Mouse (Mus musculus) urinary bladder, postnatal 25 days (tissue): ENCODE data around the gene Kdm2b.

ENCODE experiments used
- DNase-seq: peaks from one replicate; pipeline ENCODE4 v3.0.0; 2022; ENCODE audit warnings: low spot score

Kdm2b gene

DNA sequence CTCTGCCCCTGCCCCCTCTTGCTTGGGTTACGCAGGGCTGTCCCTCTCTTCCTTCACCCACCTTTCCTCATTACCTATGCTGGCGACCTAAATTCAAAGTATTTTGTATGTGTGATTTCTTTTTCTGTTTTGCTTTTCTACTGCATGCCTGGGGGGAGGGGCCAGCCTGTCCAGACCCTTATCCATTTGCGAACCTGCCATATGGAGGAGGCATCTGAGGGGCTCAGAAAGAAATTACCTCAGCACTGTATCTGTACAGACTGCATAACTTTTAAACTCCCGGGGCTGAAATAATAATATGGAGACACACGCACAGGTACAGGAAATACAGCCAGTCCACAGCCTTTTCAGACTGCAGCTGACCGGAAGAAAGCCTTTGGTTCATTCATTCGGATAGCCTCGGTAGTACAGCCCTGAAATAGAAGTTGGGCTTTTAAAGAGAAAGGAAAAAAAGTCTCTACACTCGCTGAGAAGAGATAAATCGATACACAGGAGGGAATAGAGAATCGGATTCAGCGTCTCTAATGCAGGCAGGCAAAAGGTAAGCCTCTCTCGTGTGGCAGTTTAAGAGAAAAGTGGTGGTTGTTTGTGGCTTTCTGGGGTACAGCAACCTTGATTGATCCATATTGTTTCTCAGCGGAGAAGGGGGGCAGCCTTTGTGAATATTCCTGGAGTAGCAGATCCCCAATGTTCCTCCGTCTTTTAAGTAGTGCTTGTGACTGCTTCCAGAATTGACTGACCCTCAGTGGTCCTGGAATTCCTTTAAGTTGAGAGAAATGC lies at the start of gene Kdm2b:
Gene Kdm2b (minus strand): TSS at position 273 of the 780 bp plus-strand sequence.
- DNase-seq: no peak

DNA sequence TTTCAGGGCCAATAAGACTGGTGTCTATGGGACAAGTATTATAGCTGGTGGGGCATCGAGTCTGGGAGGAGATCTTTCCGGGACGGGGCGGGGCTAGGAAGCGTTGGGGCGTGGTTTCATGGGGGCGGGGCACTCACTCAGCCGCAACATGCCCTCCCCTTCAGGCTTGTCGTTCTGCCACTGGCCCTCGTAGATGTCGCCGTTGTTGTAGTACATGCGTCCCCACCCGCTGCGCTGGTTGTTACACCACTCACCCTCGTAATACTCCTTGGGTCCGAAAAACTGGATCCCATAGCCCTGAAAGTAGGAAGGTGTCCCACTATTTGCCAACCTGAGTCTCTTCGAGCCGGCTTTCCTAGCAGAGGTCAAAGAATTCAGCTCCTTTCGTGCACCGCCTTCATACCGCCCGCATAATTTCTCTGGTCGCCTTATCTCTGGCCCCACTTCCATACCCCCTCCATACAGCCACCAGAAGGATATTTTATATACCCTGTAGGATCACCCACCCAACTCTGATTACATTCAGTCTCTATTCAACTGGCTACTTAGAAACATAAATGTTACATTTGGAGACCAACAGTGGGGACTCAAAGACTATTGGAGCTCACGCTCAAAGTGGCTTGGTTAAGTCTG lies 49.6 kb upstream of the Kdm2b start:
- peak; percentile 68 for DNase-seq

GRCm38 (mm10) chr5:123038115-123038514 lies 48.5 kb upstream of the Kdm2b start:
- DNase-seq: no peak

DNA sequence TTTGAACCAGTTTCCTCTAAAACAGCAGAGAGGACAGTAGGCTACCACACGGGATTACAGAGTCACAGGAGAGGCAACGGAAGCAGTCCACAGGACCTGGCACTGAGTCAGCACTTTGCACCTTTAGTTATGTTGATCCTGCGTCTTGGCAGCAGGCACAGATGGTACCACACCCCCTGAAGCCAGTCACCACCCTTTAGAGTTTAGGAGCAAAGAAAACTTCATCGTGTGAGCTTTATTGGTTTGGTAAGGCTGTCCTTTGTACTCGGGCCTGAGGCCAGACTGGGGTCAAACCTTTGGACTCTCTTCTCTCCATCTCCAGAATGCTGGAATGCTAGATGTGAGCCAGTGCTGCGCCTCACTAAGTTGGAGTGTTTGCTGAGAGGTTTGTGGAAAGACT lies 45.9 kb upstream of the Kdm2b start:
- DNase-seq: no peak

DNA sequence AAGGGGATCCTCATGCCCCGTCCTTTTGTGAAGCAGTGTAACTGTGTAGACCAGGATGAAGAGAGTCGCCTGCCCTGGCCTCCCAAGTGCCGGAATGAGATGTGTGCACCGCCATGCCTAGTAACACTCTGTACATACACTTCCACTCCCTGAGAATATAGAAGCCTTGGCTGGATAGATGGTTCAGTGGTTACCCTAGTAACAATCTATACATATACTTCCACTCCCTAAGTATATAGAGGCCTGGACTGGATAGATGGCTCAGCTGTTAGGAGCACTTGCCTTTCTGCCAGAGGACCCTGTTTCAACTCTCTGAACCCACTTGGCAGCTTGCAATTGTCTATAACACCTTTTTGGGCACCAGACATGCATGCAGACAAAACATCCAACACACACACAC lies 45.5 kb upstream of the Kdm2b start:
- DNase-seq: no peak

- no peak for DNase-seq
Observed at GRCm38 (mm10) chr5:123033646-123034160, 44.1 kb upstream of the Kdm2b start.

DNA sequence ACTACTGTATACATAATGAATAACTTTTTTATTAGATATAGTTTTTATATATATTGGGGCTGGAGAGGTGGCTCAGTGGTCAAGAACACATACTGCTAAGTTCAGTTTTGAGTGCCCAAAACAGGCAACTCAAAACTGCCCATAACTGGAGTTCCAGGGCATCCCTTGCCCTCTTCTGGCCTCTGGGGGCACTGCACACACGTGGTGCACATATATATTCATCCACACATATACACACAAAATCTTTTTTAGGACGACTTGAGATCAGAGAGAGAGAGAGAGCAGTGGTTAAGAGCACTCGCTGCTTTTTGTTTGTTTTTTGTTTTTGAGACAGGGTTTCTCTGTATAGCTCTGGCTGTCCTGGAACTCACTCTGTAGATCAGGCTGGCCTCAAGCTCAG lies 41.7 kb upstream of the Kdm2b start:
- no peak for DNase-seq

- no peak for DNase-seq
Observed at GRCm38 (mm10) chr5:123029729-123030128, 40.1 kb upstream of the Kdm2b start.

DNA sequence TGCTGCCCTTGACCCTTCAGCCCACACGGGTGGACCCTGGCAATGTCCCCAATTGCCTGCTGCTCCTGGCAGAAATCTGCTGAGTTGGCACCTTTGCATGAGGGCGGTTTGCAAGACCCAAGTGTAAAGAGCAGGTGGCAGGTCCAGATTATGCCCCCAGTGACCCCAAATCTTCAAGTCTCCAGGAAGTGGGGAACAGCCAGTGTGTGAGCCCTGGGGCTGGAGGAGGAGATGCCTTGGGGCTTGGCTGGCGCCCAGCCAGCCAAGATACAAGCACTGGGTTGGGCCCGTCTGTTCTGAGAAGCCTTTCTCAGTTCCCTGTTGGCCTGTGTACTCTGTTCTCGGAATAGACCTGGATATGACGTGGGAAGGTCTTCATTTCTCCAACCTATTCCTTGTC lies 37.8 kb upstream of the Kdm2b start:
- no peak for DNase-seq

DNA sequence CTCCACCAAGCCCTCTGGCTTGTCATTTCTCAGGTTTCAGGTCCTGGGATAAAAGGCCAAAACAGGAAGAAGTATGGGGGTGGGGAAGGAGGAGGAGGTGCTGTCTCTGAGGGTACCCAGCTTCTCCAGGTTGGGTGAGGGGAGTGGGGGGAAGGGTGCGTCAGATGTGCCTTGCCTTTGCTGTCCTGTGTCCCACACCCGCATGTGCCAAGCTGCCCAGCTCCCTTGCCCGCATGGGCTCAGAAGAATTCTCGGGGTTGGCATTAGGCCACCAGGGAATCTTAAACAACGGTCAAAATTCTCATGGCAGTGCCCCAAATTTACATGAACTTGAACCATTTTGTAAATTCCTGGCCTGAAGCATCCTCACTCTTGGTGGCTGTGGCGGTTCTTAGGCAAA lies 36.8 kb upstream of the Kdm2b start:
- DNase-seq: no peak

GRCm38 (mm10) chr5:123024965-123025573 lies 35.4 kb upstream of the Kdm2b start:
- DNase-seq: no peak

GRCm38 (mm10) chr5:123024312-123024711 lies 34.7 kb upstream of the Kdm2b start:
- DNase-seq: no peak

DNA sequence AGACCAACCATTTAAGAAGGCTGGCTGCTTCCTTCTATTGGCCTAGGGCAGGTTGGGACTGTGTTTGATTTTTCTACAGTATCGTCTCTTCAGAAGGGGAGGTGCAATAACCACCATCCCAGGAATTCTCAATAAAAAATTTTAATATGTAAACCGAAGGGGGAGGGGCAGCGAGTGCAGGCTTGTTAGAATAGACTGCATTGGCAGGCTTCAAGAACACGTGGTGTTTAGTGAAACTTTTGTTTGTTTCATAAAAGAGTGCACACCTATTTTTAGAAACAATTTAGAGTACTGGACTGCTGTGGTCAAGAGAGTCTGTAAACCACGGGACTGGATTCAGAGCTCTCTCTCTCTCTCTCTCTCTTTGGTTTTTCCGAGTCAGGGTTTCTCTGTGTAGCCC lies 33.4 kb upstream of the Kdm2b start:
- DNase-seq: no peak

DNA sequence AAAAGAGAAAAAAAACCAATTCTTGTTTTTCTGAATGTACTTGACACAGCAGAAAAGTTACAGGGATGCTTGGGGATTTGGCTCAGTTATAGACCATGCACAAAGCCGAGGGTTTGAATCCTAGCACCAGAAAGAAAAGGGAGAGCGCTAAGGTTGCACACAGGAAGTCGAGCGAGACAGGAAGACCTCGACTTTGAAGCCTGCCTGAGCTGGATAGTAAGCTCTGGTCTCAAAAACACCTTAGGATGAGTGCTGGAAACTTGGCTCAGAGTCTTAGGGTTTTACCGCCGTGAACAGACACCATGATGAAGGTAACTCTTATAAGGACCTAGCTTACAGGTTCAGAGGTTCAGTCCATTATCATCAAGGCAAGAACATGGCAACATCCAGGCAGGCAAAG lies 31.8 kb upstream of the Kdm2b start:
- no peak for DNase-seq

DNA sequence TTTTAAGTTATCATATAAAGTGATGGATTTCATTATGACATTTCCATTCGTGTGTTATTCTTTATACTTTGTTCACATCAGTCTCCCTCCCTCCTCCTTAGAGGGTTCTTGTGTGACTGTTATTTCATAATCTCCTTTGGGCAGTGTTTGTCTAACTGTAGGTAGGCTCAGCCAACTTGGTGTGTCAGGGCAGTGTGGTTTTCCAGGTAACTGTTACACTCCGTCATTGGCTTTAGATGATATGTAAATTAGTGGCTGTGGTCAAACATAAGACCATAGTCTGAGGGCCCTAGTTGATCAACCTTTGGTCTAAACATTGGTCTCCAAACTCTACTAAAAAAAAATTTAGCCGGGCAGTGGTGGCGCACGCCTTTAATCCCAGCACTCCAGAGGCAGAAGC lies 30.8 kb upstream of the Kdm2b start:
- DNase-seq: no peak

- DNase-seq: no peak
Observed at GRCm38 (mm10) chr5:123019336-123020016, 29.9 kb upstream of the Kdm2b start.

- DNase-seq: no peak
Observed at GRCm38 (mm10) chr5:123017504-123017903, 27.9 kb upstream of the Kdm2b start.

DNA sequence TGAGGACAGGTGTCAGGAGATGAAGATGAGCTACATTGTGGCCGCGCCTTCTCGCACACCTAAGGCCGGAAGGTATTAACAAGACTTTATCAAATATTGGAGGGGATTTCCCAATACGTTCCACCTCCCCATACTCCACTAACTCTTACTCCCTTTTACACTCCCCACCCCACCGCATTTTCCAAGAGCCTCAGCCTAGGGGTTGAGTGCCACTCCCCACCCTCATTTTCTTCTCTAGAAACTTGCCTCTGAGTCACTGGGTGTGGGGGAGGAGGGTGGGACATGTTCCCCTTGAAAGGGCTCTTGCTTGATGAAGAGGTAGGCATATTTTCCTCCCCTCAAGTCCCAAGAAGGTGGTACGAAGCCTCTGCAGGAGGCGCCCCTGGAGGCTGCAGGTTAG lies 26.3 kb upstream of the Kdm2b start:
- no peak for DNase-seq

GRCm38 (mm10) chr5:123014753-123015701 lies 25.4 kb upstream of the Kdm2b start, which contains the start of gene Orai1:
Orai1 (plus strand) TSS chr5:123015074.
- peak; percentile 97 for DNase-seq

DNA sequence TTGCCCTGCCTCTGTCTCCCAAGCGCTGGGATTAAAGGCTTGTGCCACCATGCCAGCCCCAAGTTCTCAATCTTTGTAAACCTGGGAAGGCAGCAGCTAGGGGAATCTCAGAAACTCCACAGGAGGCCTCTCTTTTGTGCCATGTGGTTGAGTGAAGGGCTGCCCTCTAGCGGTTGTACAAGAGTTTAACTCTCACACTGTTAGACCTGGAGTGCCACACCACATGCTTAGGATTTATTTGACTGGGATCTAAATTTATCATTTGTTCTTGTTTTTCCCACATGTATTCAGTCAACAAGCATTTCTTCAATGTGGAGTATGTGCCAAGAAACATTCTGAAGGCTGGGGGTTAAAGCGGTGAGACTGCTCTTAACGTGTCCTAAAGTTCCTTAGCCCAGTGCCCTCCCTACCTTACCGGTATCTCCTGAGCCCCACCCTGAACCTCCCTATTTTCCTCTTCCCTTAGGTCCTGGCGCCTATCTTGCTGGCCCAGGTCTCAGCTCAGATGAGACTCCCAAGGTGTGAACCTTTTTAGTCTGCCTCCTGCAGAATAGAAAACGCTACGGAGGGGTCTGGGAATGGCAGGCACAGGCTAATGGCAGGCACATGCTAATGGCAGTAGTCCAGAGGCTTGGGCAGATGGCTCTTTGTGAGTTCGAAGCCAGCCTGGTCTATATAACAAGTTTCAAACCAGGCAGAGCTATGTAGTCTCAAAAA lies 24.1 kb upstream of the Kdm2b start:
- peak; percentile 63 for DNase-seq

GRCm38 (mm10) chr5:123011705-123012104 lies 22.1 kb upstream of the Kdm2b start:
- DNase-seq: no peak
